Mouse (Mus musculus) frontal cortex, postnatal 14 days (tissue): Measurements from ENCODE around the gene Lrrc15.
A peak's percentile ranks its signal among the peaks of the same experiment; 100 is the strongest.

Source experiments
- DNase-seq, 2 experiments: peaks; one replicate each; pipeline ENCODE4 v3.0.0; 2022; ENCODE audit warnings: low spot score in 2 of 2

Lrrc15 gene

DNA sequence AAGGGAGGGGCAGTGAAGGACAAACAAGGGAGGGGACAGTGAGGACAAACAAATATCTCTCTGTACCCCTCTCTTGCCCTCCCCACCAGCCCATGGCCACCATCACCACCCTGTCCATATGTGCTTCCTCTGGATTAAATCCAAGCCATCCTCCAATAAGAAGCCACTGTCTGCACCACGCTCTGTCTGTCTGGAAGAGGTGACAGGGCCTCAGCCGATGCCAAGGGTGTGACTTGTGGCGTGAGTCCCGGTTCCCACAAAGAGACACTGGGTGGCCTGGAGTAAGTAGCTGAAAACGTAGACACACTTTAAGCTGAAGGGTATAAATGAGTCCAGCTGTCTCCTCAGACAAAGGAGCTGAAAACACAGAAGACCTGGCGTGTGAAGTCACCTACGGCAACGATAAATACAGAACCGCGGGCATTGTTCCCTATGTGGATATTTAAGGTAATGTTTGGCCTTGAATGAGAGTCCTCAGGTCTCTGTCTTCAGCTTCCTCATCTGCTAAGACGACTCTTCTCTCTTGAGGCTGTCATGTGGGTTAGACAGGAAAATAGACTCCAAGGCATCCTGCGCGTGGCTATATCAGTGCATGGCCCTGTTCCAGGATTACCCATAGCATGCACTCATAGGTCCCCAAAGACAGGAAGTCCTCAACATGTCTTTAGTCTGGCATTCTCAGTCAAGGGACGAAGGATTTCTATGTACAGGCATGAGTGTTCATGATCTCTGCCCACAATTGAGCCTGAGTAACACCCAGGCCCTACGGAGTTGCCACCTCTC, 7.3 kb downstream of the Lrrc15 start:
- no peak for DNase-seq

DNA sequence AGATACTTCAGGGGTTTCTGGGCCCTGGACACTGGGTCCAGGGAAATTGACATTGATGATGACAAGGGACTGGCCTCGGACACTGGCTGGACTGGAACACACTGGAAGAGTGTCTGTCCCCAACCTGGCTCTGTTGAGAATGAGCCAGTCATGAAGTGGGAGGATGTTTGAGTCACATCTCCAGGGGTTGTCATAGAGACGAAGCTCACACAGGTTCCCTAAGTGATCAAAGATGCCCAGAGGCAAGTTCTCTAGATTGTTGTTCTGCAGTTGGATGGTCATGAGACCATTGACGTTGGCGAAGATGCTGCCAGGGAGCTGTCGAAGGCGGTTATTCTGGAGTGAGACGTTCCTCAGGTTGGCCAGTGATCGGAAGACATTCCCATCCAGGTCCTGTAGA, 10.0 kb downstream of the Lrrc15 start:
- DNase-seq = no peak

DNA sequence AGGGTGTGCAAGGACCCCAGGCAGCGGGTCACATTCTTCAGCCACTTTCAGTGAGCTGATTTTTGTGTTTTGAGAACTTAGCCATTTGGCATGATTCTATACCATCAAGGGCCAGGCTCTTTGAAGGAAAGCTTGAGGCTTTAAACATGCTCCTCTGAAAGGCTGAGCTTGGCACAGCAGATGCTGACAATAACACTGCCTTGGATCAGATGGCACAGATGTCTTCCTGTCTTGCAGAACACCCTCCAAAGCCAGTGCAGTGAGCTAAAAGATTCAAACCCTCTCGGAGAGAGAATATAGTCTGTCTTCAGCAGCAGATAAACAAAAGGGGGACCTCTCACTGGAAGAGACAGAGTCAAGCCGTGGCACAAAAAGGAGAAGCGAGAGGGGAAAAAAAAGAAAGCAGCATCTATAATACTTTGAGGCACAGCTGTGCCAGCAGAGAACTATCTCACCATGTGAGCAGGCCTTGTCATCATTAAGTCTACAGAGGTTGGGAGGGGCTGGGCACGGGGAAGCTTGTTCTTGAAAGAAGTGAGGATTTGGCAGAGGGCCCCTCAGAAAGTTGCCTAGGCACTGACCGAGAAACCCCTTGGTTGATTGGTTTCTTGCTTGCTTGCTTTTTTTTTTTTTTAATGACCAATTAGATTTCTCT, 11.0 kb downstream of the Lrrc15 start:
- DNase-seq = no peak

DNA sequence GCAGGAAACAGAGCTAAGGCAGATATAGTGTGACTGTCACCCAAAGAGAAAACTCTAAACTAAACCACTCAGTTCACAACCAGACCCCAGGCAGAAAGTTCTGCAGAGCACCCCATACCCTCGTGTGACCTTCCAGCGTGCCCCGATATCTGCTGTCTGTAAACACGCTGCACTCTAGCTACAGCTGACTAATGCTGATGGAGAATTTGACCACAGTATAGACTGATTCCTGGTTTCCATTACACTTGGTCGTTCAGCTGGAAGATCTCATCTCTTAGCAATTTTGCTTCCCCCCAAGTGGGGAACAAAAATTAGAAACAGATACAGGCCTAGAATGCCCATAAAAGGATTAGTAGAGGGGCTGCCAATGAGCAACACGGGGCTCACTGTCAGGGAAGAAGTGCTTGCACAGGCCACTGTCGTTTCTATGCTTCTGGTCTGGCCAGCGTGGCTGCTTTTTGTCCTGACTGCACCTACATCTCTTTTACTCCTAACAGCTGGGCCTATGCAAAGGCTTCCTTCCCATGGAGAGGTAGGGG, 11.8 kb downstream of the Lrrc15 start:
- DNase-seq = no peak

DNA sequence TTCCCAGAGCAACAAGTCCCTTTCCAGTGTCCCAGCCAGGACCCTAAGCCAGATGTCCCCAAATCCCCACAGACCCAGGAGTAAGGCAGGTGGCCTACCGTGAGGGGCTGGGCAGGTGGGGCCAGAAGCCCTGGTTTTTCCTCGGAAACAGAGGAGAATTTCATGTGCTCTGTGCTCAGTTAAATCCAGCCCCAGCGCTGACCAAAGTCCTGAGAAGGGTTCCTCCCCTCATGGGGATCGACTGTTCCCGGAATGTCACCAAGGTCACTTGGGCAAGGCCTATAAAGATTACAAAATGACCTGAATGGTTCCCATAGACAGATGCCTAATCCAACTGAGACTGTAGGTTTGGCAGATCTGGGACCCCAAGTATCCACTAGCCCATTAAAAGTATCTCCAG, 15.7 kb downstream of the Lrrc15 start, which contains the start of gene Cpn2:
TSS of gene Cpn2 (minus strand) at position 141 of the 400 bp plus-strand sequence.
- no peak for DNase-seq

DNA sequence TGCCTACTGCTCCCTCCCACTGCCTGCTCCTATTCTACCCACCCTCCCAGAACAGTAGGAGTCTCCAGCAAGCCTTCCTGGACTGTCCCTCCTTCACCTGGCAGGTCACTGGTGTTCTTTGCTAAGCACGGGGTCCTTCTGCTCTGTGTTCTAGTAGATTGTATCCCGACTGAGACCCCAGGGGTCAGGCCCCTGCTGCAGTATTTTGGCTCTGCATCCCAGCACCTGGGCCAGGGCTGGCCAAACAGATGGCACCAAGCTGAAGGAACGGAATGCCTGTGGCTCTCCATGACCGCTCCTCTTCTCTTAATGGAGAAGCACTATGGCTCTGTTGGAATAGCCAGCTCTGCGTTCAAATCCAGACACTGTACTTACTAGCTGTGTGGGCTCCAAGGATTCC, 16.5 kb downstream of the Lrrc15 start:
- no peak for DNase-seq

DNA sequence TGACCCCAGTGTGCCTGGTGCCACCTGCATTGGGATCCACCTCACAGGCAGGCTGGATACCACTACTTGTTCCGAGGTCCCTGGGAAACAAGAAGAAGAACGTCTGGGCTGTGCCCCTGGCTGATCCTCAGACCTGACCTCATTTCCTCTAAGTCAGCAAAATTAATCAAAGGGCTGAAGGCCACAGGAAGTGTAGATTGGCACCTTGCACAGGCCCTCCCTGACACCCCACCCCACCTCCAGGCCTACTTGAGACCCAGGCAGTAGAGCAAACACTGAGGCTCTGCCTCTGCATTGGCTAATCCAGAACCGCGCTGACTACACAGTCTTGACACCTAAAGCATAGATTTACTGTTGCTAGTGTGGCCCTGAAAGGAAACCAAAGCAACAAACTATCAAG, 17.4 kb downstream of the Lrrc15 start:
- DNase-seq = no peak

DNA sequence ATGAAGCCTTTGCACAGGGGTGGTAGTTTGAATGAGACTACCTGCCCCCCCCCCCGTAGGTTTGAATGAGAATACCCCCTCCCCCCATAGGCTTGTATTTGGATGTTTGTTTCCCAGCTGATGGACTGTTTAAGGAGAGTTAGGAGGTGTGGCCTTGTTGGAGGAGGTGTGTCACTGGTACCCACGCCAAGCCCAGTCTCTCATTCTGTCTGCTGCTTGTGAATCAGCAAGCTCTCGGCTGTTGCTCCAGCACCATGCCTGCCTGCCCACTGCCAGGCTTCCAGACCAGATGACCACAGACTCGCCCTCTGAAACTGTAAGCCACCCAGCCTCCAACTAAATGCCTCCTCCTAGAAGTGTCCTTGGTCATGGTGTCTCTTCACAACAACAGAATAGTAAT, 19.9 kb downstream of the Lrrc15 start:
- no peak for DNase-seq

DNA sequence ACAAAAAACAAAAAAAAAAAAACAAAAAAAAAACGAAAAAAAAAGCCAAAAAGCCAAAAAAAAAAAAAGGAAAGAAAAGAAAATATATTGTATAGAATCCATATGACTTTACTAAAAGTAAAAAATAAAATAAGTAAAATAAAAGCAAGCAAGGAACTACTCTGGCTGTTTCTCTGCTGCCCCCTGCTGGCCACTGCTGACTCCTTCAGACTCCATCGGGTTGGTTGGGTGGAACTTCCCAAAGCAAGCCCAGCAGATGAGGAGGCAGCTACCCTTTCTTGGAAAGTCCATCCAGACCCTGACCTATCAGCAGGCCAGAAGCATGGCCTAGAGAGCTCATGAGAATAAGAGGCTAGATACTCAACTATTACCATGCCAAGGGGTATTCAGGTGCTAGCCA, 20.4 kb downstream of the Lrrc15 start:
- DNase-seq = peak in 1 of 2 experiments; percentile 69

DNA sequence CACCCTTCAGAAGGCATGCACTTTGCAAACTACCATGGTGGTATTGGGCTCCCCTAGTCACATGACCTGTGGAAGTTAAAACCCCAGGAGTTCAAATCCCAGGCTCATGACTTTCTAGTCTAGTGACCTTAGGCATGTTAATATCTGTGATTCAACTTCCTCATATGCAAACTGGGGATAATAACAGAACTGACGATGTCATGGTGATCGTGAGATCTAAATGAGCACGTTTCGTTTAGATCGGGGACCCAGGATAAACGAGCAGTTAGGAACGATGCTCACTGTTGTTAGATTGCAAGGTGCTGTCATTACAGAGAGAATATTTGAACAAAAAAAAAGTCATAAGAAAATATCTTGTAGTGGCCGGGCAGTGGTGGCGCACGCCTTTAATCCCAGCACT, 20.9 kb downstream of the Lrrc15 start:
- DNase-seq = no peak

DNA sequence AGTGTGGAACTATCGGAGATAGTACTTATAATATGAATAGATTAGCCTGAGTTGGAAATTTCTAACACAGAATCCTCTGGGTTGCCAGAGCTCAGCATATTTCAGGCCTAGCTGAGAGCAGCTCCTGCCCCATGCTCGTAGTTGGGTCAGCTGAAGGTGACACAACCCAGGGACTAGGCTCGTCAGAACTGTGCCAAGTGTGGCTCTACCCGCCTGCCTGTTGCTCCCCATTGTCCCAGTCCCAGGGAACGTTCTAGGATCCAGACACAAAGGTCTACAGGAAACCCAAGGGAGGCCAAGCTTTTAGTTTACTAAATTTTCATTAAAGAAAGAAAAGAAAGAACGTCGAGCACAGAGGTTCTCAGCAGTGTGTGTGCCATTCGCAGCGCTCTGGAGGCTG, 21.7 kb downstream of the Lrrc15 start:
- no peak for DNase-seq

DNA sequence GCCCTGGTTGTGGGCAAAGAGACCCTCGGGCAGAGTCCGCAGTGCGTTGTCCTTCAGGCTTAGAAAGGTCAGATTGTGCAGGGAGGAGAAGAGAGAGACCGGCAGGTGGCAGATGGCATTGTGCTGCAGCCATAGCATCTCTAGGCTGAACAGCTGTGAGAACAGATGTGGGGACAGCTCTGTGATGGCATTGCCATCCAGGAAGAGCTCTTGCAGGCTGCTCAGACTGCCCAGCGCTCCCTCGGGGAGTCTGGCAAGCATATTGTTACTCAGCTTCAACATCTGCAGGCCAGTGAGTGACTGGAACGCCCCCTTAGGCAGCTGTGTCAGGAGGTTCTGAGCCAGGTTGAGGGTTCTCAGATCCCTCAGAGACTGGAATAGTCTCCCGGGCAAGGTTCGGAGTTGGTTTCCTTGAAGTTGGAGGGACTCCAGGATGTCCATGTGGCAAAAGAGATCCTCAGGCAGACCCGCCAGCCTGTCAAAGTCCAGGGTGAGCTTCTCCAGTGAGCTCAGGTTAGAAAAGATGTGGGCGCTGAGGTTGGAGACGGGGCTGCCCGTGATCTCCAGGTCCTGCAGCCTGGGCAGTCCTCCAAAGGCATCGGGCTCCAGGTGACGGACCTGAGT, 22.9 kb downstream of the Lrrc15 start:
- no peak for DNase-seq

DNA sequence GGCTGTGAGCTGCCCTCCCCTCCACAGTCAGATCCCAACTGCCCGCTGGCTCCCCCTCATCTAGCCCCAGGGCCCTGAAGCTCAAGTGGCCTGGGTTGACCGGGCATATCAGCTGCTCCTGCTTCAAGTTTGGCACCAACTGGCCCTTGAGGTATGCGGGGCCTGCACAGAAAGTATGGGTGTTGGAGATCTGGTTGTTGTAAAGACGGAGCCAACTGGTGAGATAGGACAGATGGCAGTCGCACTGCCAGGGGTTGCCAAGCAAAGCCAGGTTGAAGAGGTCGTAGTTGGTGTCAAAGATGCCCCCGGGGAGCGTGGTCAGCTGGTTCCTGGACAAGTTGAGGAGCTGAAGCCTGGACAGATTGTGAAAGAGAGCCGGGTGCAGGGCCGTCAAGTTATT, 23.6 kb downstream of the Lrrc15 start:
- DNase-seq = no peak

DNA sequence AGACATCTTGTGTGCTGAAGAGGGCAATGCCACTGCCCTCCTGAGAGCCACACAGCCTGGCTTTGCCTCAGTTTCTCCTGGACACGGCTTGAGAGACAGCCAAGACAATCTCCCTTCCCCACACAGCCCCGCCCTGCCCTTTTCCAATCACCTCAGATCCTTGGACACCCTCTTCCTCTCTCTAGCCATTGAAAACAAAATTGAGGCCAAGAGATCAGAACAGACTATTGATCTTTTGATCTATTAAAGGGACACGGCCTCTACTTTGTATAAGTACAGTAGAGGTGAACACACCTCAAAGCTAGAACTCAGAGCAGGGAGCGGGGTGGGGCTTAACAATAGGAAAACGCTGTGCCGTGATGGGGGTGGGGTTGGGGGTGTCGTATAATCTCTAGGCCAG, 24.6 kb downstream of the Lrrc15 start:
- DNase-seq = no peak

DNA sequence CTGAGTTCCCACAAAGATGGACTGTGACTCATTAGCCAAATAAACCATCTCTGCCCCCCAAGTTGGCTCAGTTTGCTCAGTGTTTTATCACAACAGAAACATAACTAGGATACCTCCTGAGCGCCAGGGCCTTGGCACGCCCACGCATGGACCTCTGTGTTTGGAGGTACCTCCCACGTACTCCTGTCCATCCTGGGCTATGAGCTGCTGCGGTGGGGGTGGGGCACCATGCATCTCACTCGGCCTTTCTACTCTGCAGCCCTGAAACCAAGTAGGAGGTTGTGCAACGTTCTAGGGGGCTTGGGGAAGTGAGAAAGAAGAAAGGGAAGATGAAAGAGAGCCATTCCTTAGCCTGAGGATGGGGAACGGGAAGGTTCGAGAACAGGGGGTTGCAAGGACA, 25.3 kb downstream of the Lrrc15 start:
- no peak for DNase-seq

DNA sequence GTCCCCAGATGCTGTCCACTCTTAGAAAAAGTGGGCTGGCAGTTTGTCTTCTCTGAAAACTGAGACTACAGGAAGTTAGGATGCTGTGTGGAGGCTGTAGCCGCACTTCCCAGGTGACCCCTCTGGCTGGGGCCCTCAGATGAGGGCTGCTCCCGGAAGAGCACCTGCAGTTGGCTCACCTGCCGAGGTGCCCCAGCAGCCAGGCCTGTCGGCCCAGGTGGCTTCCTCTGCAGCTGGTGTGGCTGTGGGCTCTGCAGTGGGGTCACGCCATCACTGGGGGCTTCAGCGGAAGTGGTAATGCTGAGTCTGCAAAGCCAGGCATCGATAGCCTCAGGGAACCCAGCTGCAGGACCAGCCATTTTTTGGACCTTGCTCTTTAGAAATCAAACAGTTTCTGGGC, 28.0 kb downstream of the Lrrc15 start:
- DNase-seq = no peak

DNA sequence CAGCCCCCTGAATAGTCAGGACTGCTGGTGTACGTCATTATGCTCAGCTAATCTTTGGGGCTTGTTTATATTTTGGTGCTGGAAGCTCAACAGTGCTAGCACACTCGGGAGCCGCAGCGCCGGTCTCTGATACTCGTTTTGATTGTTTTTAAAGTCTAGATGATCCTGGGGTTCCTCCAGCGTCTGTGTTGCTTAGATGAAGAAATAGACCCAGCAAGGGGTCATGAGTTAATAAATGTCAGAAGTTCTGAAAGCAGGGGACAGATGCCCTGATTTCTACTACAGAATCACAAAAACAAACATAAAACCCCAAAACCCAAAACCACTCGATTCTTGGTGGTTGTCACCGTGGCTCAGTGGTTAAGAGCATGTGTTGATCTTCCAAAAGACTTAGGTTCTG, 29.2 kb downstream of the Lrrc15 start:
- DNase-seq = no peak

DNA sequence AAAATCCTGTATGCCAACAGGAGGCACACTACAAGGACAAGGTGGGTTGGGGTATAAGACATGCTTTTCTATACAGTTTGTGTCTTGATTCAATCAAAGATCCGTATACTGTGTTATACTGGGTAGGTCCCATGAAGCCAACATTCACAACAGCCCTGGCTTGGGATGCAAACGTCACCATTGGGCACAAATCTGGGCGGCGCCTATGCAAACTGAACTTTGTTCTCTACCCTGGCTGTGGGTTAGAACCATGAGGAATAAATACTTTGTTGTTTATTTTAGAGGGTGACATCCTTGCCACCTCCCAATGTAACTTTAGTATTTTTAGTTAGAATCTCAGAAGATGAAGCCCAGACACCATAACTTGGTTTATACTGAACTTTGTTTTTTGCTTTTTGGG, 29.7 kb downstream of the Lrrc15 start:
- no peak for DNase-seq

DNA sequence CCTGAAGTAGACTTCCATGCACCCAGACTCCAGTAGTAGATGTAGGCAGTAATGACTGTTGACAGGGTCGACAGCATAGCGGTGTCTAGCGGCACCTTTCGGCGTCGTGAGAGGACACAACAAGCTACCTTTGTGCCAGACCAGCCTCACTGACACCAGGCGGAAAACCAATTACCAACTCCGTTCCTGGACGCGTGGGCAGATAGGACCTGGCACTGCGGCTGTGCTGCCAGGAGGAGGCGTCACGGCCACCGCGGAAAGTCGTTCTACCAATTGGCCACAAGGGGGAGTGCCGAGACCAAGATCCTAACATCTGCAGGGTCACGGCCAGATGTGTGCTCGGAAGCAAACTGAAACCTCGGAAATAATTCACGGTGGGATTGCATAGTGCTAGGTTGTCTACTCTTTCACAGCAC, 31.0 kb downstream of the Lrrc15 start:
- DNase-seq = peak; percentile 29 to 74

DNA sequence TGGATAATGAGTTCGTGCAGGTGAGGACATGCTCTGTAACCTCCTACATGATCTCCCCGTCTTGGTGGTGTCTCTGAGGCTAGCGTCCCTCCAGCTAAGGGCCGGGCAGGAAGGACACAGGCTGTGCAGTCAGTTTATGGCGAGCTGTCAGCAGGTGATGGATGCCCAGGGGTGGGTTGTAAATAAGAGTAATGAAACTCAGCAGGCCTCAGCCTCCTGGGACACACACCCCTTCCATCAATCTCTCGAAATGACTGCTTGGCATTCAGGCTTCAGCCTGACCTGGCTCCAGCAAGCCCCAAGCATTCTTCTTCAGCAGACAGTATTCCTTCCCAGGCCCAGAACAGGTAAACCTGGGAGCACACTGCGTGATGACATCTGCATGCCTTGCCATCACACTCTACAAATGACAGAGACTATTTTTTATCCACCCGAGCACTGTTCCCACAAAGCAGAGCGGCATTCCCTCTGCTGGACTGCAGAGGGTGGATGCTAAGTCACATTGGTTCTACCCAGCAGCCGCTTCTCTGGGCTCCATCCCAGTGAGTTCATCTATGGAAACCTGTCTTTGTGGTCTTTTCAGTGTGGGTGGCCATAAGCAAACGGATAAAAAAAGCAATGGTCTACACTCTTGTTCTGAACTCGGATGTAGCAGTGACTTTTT, 38.9 kb downstream of the Lrrc15 start:
- DNase-seq = no peak

DNA sequence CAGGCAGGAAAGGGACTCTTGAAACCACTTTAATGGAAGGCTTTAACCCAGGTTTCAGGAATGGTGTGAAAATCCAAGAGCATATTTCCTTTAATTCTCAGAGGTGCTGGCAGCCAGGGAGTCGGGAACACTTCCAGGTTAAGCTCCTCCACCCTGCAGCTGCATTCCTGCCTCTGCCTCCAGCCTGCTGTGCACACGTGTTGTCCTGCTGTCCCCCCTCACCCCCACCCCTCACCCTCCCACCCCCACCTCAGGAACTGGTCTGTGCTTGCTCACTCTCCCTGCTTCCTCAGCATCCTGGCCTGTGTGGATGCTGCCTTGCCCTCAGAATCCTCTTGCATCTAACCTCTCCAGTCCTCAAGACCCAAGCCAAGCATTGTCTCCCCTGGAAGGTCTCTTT, 41.4 kb downstream of the Lrrc15 start:
- DNase-seq = no peak

DNA sequence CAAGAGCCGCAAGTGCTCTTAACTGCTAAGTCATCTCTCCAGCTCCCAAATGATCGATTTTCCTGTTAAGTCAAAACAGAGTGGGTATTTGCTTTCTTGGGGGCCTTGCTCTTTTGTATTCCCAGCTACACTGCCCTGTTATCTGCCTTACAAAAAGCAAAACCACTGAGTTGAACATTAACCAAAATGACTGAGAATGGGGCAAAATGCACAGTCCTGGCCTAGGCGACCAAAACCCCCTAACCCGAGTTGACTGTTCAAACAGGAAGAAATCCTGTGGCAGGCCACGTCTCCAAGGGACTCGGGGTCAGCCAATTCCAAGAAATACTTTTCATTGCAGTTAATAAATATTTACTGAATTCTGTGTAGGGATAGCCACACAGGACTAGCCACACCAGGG, 44.3 kb downstream of the Lrrc15 start:
- DNase-seq = no peak
